Mouse (Mus musculus) C2C12 (cell line): Measurements from ENCODE around the gene Trpm2.

ENCODE experiments used
- CTCF ChIP-seq: IDR thresholded peaks from one replicate; pipeline ENCODE4 v1.5.1; 2011; ENCODE audit not compliant: control insufficient read depth, insufficient read depth, insufficient read length
- FOSL1 ChIP-seq: IDR thresholded peaks from one replicate; pipeline ENCODE4 v1.8.0; 2011; ENCODE audit warnings: mild to moderate bottlenecking, low read length; ENCODE audit not compliant: poor library complexity, insufficient read depth, severe bottlenecking
- MAX ChIP-seq: IDR thresholded peaks from one replicate; pipeline ENCODE4 v1.6.1; 2011; ENCODE audit warnings: mild to moderate bottlenecking, control low read depth
- MYOD1 ChIP-seq: IDR thresholded peaks from one replicate; pipeline ENCODE4 v1.6.1; 2011; ENCODE audit warnings: low read depth; ENCODE audit not compliant: control insufficient read depth, insufficient read length
- MYOG ChIP-seq: IDR thresholded peaks from one replicate; pipeline ENCODE4 v1.6.1; 2011; ENCODE audit not compliant: control insufficient read depth, insufficient read length; ENCODE audit errors: extremely low read depth
- USF1 ChIP-seq: IDR thresholded peaks from one replicate; pipeline ENCODE4 v1.6.1; 2011; ENCODE audit warnings: low read depth, mild to moderate bottlenecking, control low read depth, moderate library complexity

DNA sequence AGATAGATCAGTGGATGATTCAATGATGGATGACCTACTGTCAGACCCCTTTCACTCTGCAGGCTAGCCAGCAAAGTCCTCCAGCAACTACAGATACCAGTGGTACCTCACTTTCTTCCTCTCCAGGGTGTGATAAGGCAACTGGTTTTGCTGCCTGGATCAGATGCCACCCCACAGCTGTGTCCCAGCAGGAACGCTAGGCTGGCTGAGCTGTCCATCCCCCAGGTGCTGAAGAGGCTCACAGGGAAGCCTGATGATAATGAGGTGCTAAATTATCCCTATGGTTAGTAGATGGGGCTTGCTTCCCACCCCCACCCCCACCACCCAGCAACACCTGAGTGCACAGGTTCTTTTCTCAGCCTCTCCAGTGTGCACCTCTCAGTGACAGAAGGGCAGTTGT is 102.8 kb downstream of the Trpm2 start:
- no peak for TF ChIP-seq CTCF
- no peak for TF ChIP-seq USF1
- no peak for TF ChIP-seq MAX
- TF ChIP-seq MYOG = no peak
- no peak for TF ChIP-seq MYOD1
- TF ChIP-seq FOSL1 = no peak
